Mouse (Mus musculus) ovary, adult 10 weeks (tissue): ENCODE data around the gene Olfr1506. TPM values are rescaled to one million over a fixed set of nuclear protein-coding genes. Genes with fewer than 3 reads are reported as not detected.

Experiments used
- polyA plus RNA-seq: library from polyadenylated mRNA; stranded (reverse); fragments of 350-450 nt; fragmentation: Illumina TruSeq; extraction: RNeasy Lipid Tissue Mini Kit (QIAGEN cat#74804); gene quantifications from one replicate; pipeline ENCODE4 v1.2.3, GENCODE M21; 2014

Gene Olfr1506
- polyA plus RNA-seq, result not detected

GRCm38 (mm10) chr2:90224393-90224792 is at the start of gene Olfr1506:
TSS of gene Olfr1506 (minus strand) at chr2:90224493.

GRCm38 (mm10) chr2:90270932-90271331 is 46.6 kb upstream of the Olfr1506 start, which contains the start of gene Olfr1271:
TSS of gene Olfr1271 (minus strand) at chr2:90271032.

GRCm38 (mm10) chr2:90257492-90257891 is 33.2 kb upstream of the Olfr1506 start, which contains the start of gene Olfr142:
TSS of gene Olfr142 (minus strand) at chr2:90257592.

Other genes starting within 250 kb of the Olfr1506 start
- not detected for gene Olfr1261, start 233.3 kb downstream of the Olfr1506 start, polyA plus RNA-seq
- not detected for gene Olfr1262, start 224.3 kb downstream of the Olfr1506 start, polyA plus RNA-seq
- not detected for gene Olfr1263, start 212.4 kb downstream of the Olfr1506 start, polyA plus RNA-seq
- not detected for gene Olfr1264, start 198.9 kb downstream of the Olfr1506 start, polyA plus RNA-seq
- not detected for gene Olfr1265, start 189.2 kb downstream of the Olfr1506 start, polyA plus RNA-seq
- gene Olfr140, start 160.9 kb downstream of the Olfr1506 start, polyA plus RNA-seq, result not detected
- not detected for gene Olfr1269, start 103.1 kb downstream of the Olfr1506 start, polyA plus RNA-seq
- not detected for gene Olfr32, start 82.2 kb downstream of the Olfr1506 start, polyA plus RNA-seq
- not detected for gene Olfr1270, start 71.4 kb downstream of the Olfr1506 start, polyA plus RNA-seq
- not detected for gene Olfr142, start 33.1 kb upstream of the Olfr1506 start, polyA plus RNA-seq
- gene Olfr1271, start 46.5 kb upstream of the Olfr1506 start, polyA plus RNA-seq, result not detected
- not detected for gene Olfr1272, start 68.3 kb upstream of the Olfr1506 start, polyA plus RNA-seq
- not detected for gene Gm13769, start 97.7 kb upstream of the Olfr1506 start, polyA plus RNA-seq
- gene Olfr1274-ps, start 174.2 kb upstream of the Olfr1506 start, polyA plus RNA-seq, result not detected